Mouse (Mus musculus): ENCODE measurements at regions not wholly inside any gene's neighbourhood (a gene's known extent, or its start where the extent isn't known, plus 50 kb on each side); places are given as distances from the start of the nearest gene placed in this dataset.

- no peaks in the 10 kb centered on the region for H3K27me3 ChIP-seq
- no peak for ATAC-seq
- DNase-seq (ENCODE audit: low read depth, low spot score) = no peak
- ChIA-PET CTCF (no interaction called here), POLR2A (no interaction called here)
- TF ChIP-seq CTCF (IDR thresholded peaks at IDR 0.05) = no peak
- in situ Hi-C loops (cut with MboI; ENCODE audit: low pct_unique_long_range_greater_than_20kb) = no loop called here
Observed at GRCm38 (mm10) chr8:5800594-5800993, 695.4 kb upstream of the Slc10a2 start.

GRCm38 (mm10) chr8:5756366-5756765, 651.2 kb upstream of the Slc10a2 start:
- ChIA-PET POLR2A (no interaction called here), CTCF (interaction anchor here (1.4 kb wide), 1 partner anchor 9 kb away, joined by 3 read pairs; no protein-coding TSS in a partner anchor)
- ATAC-seq = no peak
- TF ChIP-seq CTCF (IDR thresholded peaks at IDR 0.05) = no peak
- H3K27me3 ChIP-seq = no peaks in the 10 kb centered on the region
- in situ Hi-C loops (cut with MboI; ENCODE audit: low pct_unique_long_range_greater_than_20kb) = no loop called here
- DNase-seq (ENCODE audit: low read depth, low spot score) = no peak

- in situ Hi-C loops (cut with MboI; ENCODE audit: low pct_unique_long_range_greater_than_20kb) = no loop called here
- no peak for DNase-seq (ENCODE audit: low read depth, low spot score)
- ATAC-seq = no peak
- H3K27me3 ChIP-seq = no peaks in the 10 kb centered on the region
- ChIA-PET CTCF (no interaction called here), POLR2A (no interaction called here)
- TF ChIP-seq CTCF (IDR thresholded peaks at IDR 0.05) = no peak
Observed at GRCm38 (mm10) chr8:5739503-5739902, 634.4 kb upstream of the Slc10a2 start.

GRCm38 (mm10) chr8:5727416-5727815, 622.3 kb upstream of the Slc10a2 start:
- ATAC-seq (no peak), DNase-seq (ENCODE audit: low read depth, low spot score) (no peak)
- H3K27me3 ChIP-seq = no peaks in the 10 kb centered on the region
- in situ Hi-C loops (cut with MboI; ENCODE audit: low pct_unique_long_range_greater_than_20kb) = no loop called here
- TF ChIP-seq CTCF (IDR thresholded peaks at IDR 0.05) = no peak
- ChIA-PET CTCF (no interaction called here), POLR2A (no interaction called here)

- TF ChIP-seq CTCF (IDR thresholded peaks at IDR 0.05) = no peak
- in situ Hi-C loops (cut with MboI; ENCODE audit: low pct_unique_long_range_greater_than_20kb) = no loop called here
- no peak for ATAC-seq
- H3K27me3 ChIP-seq = no peaks in the 10 kb centered on the region
- DNase-seq (ENCODE audit: low read depth, low spot score) = no peak
- ChIA-PET POLR2A (no interaction called here), CTCF (interaction anchor here (1.5 kb wide), 1 partner anchor 19 kb away, joined by 3 read pairs; no protein-coding TSS in a partner anchor)
Observed at GRCm38 (mm10) chr8:5687999-5688398, 582.8 kb upstream of the Slc10a2 start.

GRCm38 (mm10) chr8:5674971-5675370, 569.8 kb upstream of the Slc10a2 start:
- CTCF ChIA-PET = no interaction called here
- no peak for ATAC-seq
- POLR2A ChIA-PET = no interaction called here
- in situ Hi-C loops (cut with MboI; ENCODE audit: low pct_unique_long_range_greater_than_20kb) = no loop called here
- DNase-seq (ENCODE audit: low read depth, low spot score) = no peak
- no peaks in the 10 kb centered on the region for H3K27me3 ChIP-seq
- TF ChIP-seq CTCF (IDR thresholded peaks at IDR 0.05) = no peak

Measured in Patski (cell line).